Mouse (Mus musculus): ENCODE measurements around the gene Yipf4.
"Not testable (repeated sequence)": the region's sequence is repeated elsewhere in the genome, so short reads cannot be mapped to it uniquely, and the experiment has no call there.

DNA sequence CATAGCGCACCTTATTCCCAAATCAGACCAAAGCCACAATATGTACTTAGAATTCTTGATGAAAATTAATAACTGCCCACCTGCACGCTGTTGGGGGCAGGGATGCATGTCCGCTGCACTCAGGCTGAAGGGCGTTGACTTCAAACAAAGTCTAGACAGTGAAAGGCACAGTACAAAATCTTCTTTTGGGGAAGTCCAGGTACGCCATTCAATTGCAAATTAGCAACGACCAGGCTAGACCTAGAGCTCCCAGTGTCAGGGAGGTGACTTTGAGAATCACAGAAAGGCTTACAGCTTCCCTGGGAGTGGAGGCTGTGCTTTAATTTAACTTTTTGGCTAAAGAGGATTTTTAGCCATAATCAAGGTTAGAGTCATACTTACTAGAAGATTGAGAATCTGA, 19.2 kb upstream of the Yipf4 start:
- TF ChIP-seq EP300 (IDR thresholded peaks at IDR 0.05; ENCODE audit: insufficient read depth, low read depth, low read length) = peak; percentile 91
- not testable (repeated sequence) for TF ChIP-seq POLR2A (IDR thresholded peaks at IDR 0.05; ENCODE audit: insufficient read depth, low read length); CTCF (IDR thresholded peaks at IDR 0.05; ENCODE audit: low read depth, low read length)
